Mouse (Mus musculus): Measurements from ENCODE around the gene Pmpca.

GRCm38 (mm10) chr2:26444946-26445665 is 56.0 kb downstream of the Pmpca start, which contains the start of gene Sec16a:
- TF ChIP-seq EP300 (IDR thresholded peaks at IDR 0.05; ENCODE audit: low read depth): no peak
- TF ChIP-seq CTCF (IDR thresholded peaks at IDR 0.05; ENCODE audit: low read depth): no peak; the same call in 1 of the 2 replicates
